Mouse (Mus musculus) left cerebral cortex, postnatal 14 days (tissue): Measurements from ENCODE around the gene Cdr2l. TPM values are rescaled to one million over a fixed set of nuclear protein-coding genes. Genes with fewer than 3 reads are reported as not detected.
A peak's percentile ranks its signal among the peaks of the same experiment; 100 is the strongest.

Experiments
- DNase-seq, 2 experiments: peaks; one replicate each; pipeline ENCODE4 v3.0.0; 2021 to 2022; ENCODE audit warnings: low spot score in 2 of 2, mixed read lengths in 1 of 2
- intact Hi-C: fragments of 180-260 bp; cut with DNase I; formaldehyde crosslinking; loops from one replicate; pipeline ENCODE4 v1.15.1; 2025
- total RNA-seq, 2 experiments: library from RNA; stranded (reverse); gene quantifications; 2 replicates each; pipeline ENCODE4 v1.2.3; 2021

Cdr2l gene
- total RNA-seq, 2 experiments from 2014 or later = 15.4 to 17.0 TPM

DNA sequence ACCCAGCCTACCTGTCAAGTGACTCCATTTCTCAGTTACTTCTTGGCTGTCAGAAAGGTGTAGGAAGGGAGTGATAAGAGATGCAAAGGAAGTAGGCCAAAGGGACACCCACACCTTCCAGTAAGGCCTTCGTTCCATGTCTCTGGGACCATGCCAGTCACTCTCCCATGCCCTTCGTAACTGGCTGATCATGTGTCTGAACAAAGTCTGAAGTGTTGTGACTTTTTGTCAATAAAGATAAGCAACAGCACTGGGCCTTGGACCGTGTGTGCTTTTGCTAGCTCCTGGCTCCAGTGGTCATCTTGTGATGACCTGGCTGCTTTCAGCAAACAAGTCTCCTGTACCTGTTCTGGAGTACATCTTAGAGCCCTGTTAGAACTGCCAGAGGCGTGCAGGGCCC is 51.1 kb downstream of the Cdr2l start:
- no peak for DNase-seq
- intact Hi-C loops = no loop called here

DNA sequence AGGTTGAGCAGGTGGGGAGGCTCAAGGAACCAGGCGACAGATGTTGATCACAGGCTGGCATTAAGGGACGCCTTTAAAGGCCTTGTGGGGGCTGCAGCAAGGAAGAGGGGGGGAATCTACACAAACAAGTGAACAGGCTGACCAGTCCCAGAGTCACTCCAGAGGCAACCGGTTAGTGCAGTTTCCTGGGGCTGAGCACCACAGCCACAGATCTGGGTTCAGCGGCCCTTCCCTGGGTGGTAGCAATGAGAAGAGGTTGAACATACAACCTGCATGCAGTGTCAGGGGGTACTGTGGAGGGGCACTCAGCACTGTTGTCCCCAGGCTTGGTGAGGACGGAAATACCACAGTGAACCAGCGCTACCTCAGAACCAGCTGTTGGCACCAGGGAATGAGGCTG is 51.6 kb downstream of the Cdr2l start:
- intact Hi-C loops = no loop called here
- DNase-seq = no peak

DNA sequence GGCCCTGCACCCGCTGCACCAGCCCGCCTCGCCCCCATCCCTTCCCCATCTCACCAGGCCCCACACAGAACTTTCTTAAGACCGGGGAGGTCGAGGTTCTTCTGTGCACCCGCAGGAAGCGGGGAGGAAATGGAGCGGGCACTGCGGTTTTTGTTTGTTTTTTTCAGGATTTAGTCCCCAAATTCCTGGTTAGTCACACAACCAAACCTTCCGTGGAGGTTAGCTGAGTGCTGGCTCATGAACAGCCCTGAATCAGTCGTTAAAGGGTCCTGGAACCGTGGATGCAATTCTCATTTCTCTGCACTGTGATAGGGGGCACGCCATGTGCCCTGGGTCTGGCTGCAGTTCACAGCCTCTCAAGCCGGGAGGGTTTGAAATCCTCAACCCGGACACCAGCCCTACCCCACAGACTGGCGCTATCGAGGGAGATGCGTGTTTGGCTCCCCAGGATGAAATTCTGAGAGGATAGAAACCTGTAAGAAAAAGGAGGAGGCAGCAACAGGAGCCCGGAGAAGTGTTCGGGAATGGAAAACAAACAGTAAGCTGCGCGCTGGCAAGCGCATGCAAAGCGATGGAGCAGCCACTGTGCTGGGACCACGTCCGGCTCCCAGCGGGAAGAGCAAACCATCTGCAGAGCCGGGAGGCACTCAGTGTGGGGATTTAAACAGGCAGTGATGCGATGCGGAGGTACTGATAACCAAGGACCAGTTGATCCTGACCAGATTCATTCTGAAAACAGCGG is 54.1 kb downstream of the Cdr2l start:
- peak in 1 of 2 experiments; percentile 40 for DNase-seq
- intact Hi-C loops = no loop called here

DNA sequence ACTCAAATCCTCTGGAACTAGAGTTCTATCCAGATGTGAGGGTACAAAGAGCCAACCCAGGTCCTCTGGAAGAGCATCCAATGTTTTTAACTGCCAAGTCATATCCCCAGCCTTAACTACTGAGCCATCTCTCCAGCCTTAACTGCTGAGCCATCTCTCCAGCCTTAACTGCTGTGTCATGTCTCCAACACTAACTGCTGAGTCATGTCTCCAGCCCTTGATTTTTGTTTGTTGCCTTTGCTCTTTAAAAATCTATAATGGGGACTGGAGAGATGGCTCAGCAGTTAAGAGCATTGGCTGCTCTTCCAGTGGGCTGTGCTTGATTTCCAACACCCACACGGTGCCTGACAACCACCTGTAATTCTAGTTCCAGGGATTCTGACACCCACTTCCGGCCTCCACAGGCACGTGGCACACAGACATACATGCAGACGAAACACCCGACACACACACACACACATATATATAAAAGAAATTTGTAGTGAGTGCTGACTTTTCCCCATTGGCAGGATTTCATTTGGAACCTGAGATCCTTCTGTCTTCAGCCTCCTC is 55.9 kb downstream of the Cdr2l start:
- DNase-seq = peak in 1 of 2 experiments; percentile 55
- intact Hi-C loops = no loop called here

DNA sequence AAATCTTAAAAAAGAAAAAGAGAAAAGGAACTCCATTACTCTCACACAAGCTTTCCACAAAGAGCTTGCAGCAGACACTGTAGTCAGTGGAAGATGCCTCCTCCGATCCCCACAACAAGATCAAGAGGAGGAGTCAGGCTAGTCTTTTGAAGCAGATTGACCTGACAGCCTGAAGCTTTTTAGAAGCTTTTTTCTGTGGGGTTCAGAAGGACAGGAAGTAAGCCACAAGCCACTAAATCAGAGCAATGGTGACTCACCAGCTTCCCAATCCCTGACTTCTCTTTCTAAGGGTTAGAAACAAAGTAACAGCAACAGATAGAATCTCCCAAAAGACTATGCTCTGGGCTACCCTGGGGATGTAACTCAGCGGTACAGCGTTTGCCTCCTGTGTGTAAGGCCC is 57.6 kb downstream of the Cdr2l start:
- DNase-seq = no peak

DNA sequence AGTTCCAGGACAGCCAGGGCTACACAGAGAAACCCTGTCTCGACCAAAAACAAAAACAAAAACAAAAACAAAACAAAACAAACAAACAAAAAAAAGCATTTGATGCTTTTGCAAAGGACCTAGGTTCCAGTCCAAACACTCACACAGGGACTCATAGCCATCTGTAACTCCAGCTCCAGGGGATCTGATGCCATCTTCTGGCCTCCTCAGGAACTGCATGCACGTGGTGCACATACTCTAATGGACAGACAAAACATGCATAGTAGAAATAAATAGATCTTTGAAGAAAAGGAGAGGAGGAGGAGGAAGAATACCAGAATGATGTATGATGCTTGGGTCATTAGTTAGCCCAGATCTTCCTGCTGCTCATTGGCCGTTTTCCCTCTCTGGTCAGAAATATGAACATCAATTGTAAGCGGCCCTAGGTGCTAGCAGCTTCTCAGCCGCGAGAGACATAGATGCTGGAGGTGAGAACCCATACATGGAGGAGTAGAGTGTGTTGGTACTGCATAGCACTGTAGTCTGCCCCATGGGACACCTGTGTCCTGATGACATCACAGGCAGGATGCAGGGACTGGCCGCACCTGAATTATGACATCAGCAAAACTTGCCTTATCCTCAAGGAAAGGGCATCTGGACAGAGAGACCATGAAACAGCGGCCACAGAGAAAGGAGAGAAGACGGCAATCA is 58.3 kb downstream of the Cdr2l start, which contains the start of gene Trim80:
Gene Trim80, plus strand, starts transcription at position 640 of the 690 bp plus-strand sequence.
- intact Hi-C loops = no loop called here

More for the DNA sequence above, 57.6 kb downstream of the Cdr2l start:
- intact Hi-C loops = no loop called here

DNA sequence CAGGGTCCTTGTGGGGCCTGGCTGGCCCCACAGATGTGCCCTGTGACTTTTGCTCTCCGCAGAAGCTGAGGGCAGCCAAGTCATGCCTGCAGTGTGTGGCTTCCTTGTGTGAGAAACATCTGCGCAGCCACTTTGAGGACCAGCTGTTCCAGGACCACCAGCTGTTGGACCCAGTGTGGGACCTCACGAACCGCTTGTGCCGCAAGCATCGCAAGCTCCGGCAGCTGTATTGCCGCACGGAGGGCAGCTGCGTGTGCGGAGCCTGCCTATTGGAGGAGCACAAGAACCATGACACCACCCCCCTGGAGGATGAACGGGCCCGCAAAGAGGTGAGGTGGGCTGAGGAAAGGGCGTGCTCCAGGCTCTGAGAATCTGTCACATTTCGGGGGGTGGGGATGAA is 59.7 kb downstream of the Cdr2l start:
- DNase-seq = no peak
- intact Hi-C loops = no loop called here

More for the DNA sequence above, 58.3 kb downstream of the Cdr2l start, which contains the start of gene Trim80:
- DNase-seq = no peak

Other genes with a start within 250 kb of the Cdr2l start
- under 1 TPM; 0.59 to 0.62 TPM for gene Cd300lf, start 247.9 kb upstream of the Cdr2l start, total RNA-seq
- 10 to 100 TPM; 76.2 to 83.0 TPM for gene Slc9a3r1, start 218.6 kb upstream of the Cdr2l start, total RNA-seq
- 10 to 100 TPM; 15.1 to 18.7 TPM for gene Tmem104, start 194.4 kb upstream of the Cdr2l start, total RNA-seq
- gene Nat9, start 194.1 kb upstream of the Cdr2l start, total RNA-seq = 10 to 100 TPM; 16.1 to 16.3 TPM
- 10 to 100 TPM; 39.9 TPM for gene Grin2c, start 114.7 kb upstream of the Cdr2l start, total RNA-seq
- 10 to 100 TPM; 19.6 to 20.8 TPM for gene Fdxr, start 104.9 kb upstream of the Cdr2l start, total RNA-seq
- 1 to 10 TPM; 7.2 to 7.5 TPM for gene Fads6, start 84.3 kb upstream of the Cdr2l start, total RNA-seq
- under 1 TPM in 1 of 2 experiments, not detected in 1; 0.38 TPM for gene Otop2, start 74.8 kb upstream of the Cdr2l start, total RNA-seq
- under 1 TPM; 0.33 to 0.44 TPM for gene Ush1g, start 59.9 kb upstream of the Cdr2l start, total RNA-seq
- not detected for gene Otop3, start 47.2 kb upstream of the Cdr2l start, total RNA-seq
- 100 to 1,000 TPM in 1 of 2 experiments, 10 to 100 TPM in 1; 98.7 to 101 TPM for gene Hid1, start 14.2 kb upstream of the Cdr2l start, total RNA-seq
- 100 to 1,000 TPM; 101 to 112 TPM for gene Mrpl58, start 21.8 kb downstream of the Cdr2l start, total RNA-seq
- 100 to 1,000 TPM; 423 to 448 TPM for gene Atp5h, start 38.0 kb downstream of the Cdr2l start, total RNA-seq
- 10 to 100 TPM; 65.5 to 66.2 TPM for gene Kctd2, start 38.2 kb downstream of the Cdr2l start, total RNA-seq
- gene Trim80, start 58.6 kb downstream of the Cdr2l start, total RNA-seq = not detected
- under 1 TPM in 1 of 2 experiments, not detected in 1; 0.15 TPM for gene Slc16a5, start 80.6 kb downstream of the Cdr2l start, total RNA-seq
- gene Armc7, start 93.8 kb downstream of the Cdr2l start, total RNA-seq = 10 to 100 TPM in 1 of 2 experiments, 1 to 10 TPM in 1; 9.7 to 10.1 TPM
- gene Nt5c, start 109.9 kb downstream of the Cdr2l start, total RNA-seq = 10 to 100 TPM; 75.9 TPM
- 100 to 1,000 TPM; 206 TPM for gene Jpt1, start 132.5 kb downstream of the Cdr2l start, total RNA-seq
- gene Sumo2, start 154.4 kb downstream of the Cdr2l start, total RNA-seq = 100 to 1,000 TPM; 338 to 354 TPM
- 10 to 100 TPM; 39.6 to 47.4 TPM for gene Nup85, start 182.5 kb downstream of the Cdr2l start, total RNA-seq
- gene Mrps7, start 222.0 kb downstream of the Cdr2l start, total RNA-seq = 10 to 100 TPM; 47.4 to 49.8 TPM
- 10 to 100 TPM; 68.3 to 75.5 TPM for gene Gga3, start 222.1 kb downstream of the Cdr2l start, total RNA-seq
- gene Mif4gd, start 231.1 kb downstream of the Cdr2l start, total RNA-seq = 10 to 100 TPM; 14.8 to 17.4 TPM
- 10 to 100 TPM; 55.1 to 58.1 TPM for gene Slc25a19, start 246.4 kb downstream of the Cdr2l start, total RNA-seq